Mouse (Mus musculus): ENCODE results near the gene Npw. TPM values are rescaled to one million over a fixed set of nuclear protein-coding genes. Genes with fewer than 3 reads are reported as not detected.
"Not testable (repeated sequence)": the region's sequence is repeated elsewhere in the genome, so short reads cannot be mapped to it uniquely, and the experiment has no call there.

Npw gene
- polyA plus RNA-seq, 1 experiment from 2014 or later, result not detected

GRCm38 (mm10) chr17:24672141-24672540, 13.9 kb upstream of the Npw start:
- ChIA-PET POLR2A (no interaction called here), CTCF (interaction anchor here (1.1 to 1.3 kb wide), 2 partner anchors 34 to 40 kb away, joined by 4 read pairs; partner anchors contain the start of genes Nthl1, Tbl3 and Tsc2)
- no peak for DNase-seq (ENCODE audit: low read depth, low spot score)
- ATAC-seq, result no peak
- TF ChIP-seq CTCF (IDR thresholded peaks at IDR 0.05), result no peak
- no peaks in the 10 kb centered on the region for H3K27me3 ChIP-seq
- in situ Hi-C loops (cut with MboI; ENCODE audit: low pct_unique_long_range_greater_than_20kb), result no loop called here

GRCm38 (mm10) chr17:24671346-24671745, 13.1 kb upstream of the Npw start:
- no peak for ATAC-seq
- ChIA-PET CTCF (interaction anchor here (1.1 to 1.7 kb wide), 4 partner anchors 35 to 133 kb away, joined by 3 to 4 read pairs (median 4); partner anchors contain the start of genes Nthl1, Tbl3 and Tsc2), POLR2A (interaction anchor here (1.1 to 2.0 kb wide), 2 partner anchors 19 to 50 kb away, joined by 3 to 7 read pairs; partner anchors contain the start of gene Syngr3)
- TF ChIP-seq CTCF (IDR thresholded peaks at IDR 0.05), result no peak
- in situ Hi-C loops (cut with MboI; ENCODE audit: low pct_unique_long_range_greater_than_20kb), result no loop called here
- H3K27me3 ChIP-seq, result no peaks in the 10 kb centered on the region
- DNase-seq (ENCODE audit: low read depth, low spot score), result no peak

- ATAC-seq (no peak), DNase-seq (ENCODE audit: low read depth, low spot score) (no peak)
- TF ChIP-seq CTCF (IDR thresholded peaks at IDR 0.05), result no peak
- no peaks in the 10 kb centered on the region for H3K27me3 ChIP-seq
- ChIA-PET CTCF (interaction anchor here (1.1 to 1.7 kb wide), 5 partner anchors 19 to 198 kb away, joined by 3 to 5 read pairs (median 4); partner anchors contain the start of genes Nthl1 and Tsc2), POLR2A (interaction anchor here (0.8 to 2.0 kb wide), 9 partner anchors 15 to 197 kb away, joined by 3 to 7 read pairs (median 4); partner anchors contain the start of genes Nthl1, Syngr3, Tbl3 and Tsc2)
- in situ Hi-C loops (cut with MboI; ENCODE audit: low pct_unique_long_range_greater_than_20kb), result no loop called here
These were observed 12.1 kb upstream of the Npw start for GRCm38 (mm10) chr17:24670246-24670844.

GRCm38 (mm10) chr17:24669545-24670245, 11.4 kb upstream of the Npw start, which contains the start of gene Zfp598:
Zfp598 (plus strand) TSS chr17:24669687.
- no peaks in the 10 kb centered on the region for H3K27me3 ChIP-seq
- ATAC-seq (peak; percentile 85), DNase-seq (ENCODE audit: low read depth, low spot score) (peak; percentile 51)
- ChIA-PET CTCF (interaction anchor here (0.9 to 1.7 kb wide), 9 partner anchors 8 to 197 kb away, joined by 3 to 5 read pairs (median 3); partner anchors contain the start of genes Nthl1, Traf7 and Tsc2), POLR2A (interaction anchor here (0.7 to 2.0 kb wide), 9 partner anchors 12 to 197 kb away, joined by 3 to 7 read pairs (median 4); partner anchors contain the start of genes Nthl1, Syngr3, Tbl3 and Tsc2)
- TF ChIP-seq CTCF (IDR thresholded peaks at IDR 0.05), result no peak
- in situ Hi-C loops (cut with MboI; ENCODE audit: low pct_unique_long_range_greater_than_20kb), result no loop called here

- in situ Hi-C loops (cut with MboI; ENCODE audit: low pct_unique_long_range_greater_than_20kb); H3K27me3 ChIP-seq; ATAC-seq; DNase-seq (ENCODE audit: low read depth, low spot score): not testable (repeated sequence)
- POLR2A ChIA-PET, result interaction anchor here (0.6 to 1.7 kb wide), 6 partner anchors 12 to 196 kb away, joined by 3 to 4 read pairs (median 4); partner anchors contain the start of gene Tbl3
- CTCF ChIA-PET, result interaction anchor here (0.9 to 2.9 kb wide), 9 partner anchors 8 to 197 kb away, joined by 3 to 14 read pairs (median 3); partner anchors contain the start of genes Nthl1, Traf7 and Tsc2
These were observed 10.9 kb upstream of the Npw start for GRCm38 (mm10) chr17:24669214-24669544.

- H3K27me3 ChIP-seq, result no peaks in the 10 kb centered on the region
- DNase-seq (ENCODE audit: low read depth, low spot score), result no peak
- ChIA-PET CTCF (interaction anchor here (0.7 to 2.9 kb wide), 15 partner anchors 9 to 206 kb away, joined by 3 to 14 read pairs (median 3); partner anchors contain the start of genes Nthl1, Slc9a3r2 and Tsc2), POLR2A (interaction anchor here (1.0 kb wide), 1 partner anchor 10 kb away, joined by 3 read pairs; no protein-coding TSS in a partner anchor)
- no peak for ATAC-seq
- in situ Hi-C loops (cut with MboI; ENCODE audit: low pct_unique_long_range_greater_than_20kb), result no loop called here
- TF ChIP-seq CTCF (IDR thresholded peaks at IDR 0.05), result peak; percentile 86
These were observed 9.2 kb upstream of the Npw start for GRCm38 (mm10) chr17:24667416-24667815.

GRCm38 (mm10) chr17:24667011-24667410, 8.8 kb upstream of the Npw start:
- not testable (repeated sequence) for DNase-seq (ENCODE audit: low read depth, low spot score); H3K27me3 ChIP-seq
- CTCF ChIA-PET, result interaction anchor here (0.7 to 2.9 kb wide), 12 partner anchors 9 to 137 kb away, joined by 3 to 14 read pairs (median 4); partner anchors contain the start of gene Slc9a3r2

GRCm38 (mm10) chr17:24654969-24655368, 3.3 kb downstream of the Npw start:
- no peak for TF ChIP-seq CTCF (IDR thresholded peaks at IDR 0.05)
- in situ Hi-C loops (cut with MboI; ENCODE audit: low pct_unique_long_range_greater_than_20kb), result loop anchor here (10.0 kb wide), 1 partner anchor 190 kb away; no protein-coding TSS in a partner anchor
- H3K27me3 ChIP-seq, result peaks cover 9% of the 10 kb centered on the region
- ATAC-seq (no peak), DNase-seq (ENCODE audit: low read depth, low spot score) (no peak)
- CTCF ChIA-PET, result interaction anchor here (1.3 to 2.6 kb wide), 4 partner anchors 11 to 127 kb away, joined by 3 to 14 read pairs (median 4); partner anchors contain the start of gene Traf7
- POLR2A ChIA-PET, result interaction anchor here (1.6 kb wide), 1 partner anchor 22 kb away, joined by 5 read pairs; the partner anchor contains the start of genes Nthl1 and Tsc2

More at GRCm38 (mm10) chr17:24667011-24667410, 8.8 kb upstream of the Npw start:
- ATAC-seq; in situ Hi-C loops (cut with MboI; ENCODE audit: low pct_unique_long_range_greater_than_20kb): not testable (repeated sequence)
- POLR2A ChIA-PET, result interaction anchor here (0.8 to 1.0 kb wide), 2 partner anchors 10 to 15 kb away, joined by 3 read pairs; no protein-coding TSS in a partner anchor

- ChIA-PET POLR2A (interaction anchor here (1.6 kb wide), 1 partner anchor 21 kb away, joined by 5 read pairs; the partner anchor contains the start of genes Nthl1 and Tsc2), CTCF (interaction anchor here (1.3 to 2.6 kb wide), 4 partner anchors 10 to 127 kb away, joined by 3 to 14 read pairs (median 4); partner anchors contain the start of gene Traf7)
- peak; percentile 5 for ATAC-seq
- no peak for TF ChIP-seq CTCF (IDR thresholded peaks at IDR 0.05)
- in situ Hi-C loops (cut with MboI; ENCODE audit: low pct_unique_long_range_greater_than_20kb), result loop anchor here (10.0 kb wide), 1 partner anchor 189 kb away; no protein-coding TSS in a partner anchor
- DNase-seq (ENCODE audit: low read depth, low spot score), result no peak
- peaks cover 5% of the 10 kb centered on the region for H3K27me3 ChIP-seq
These were observed 4.1 kb downstream of the Npw start for GRCm38 (mm10) chr17:24653967-24654710.
